Mouse (Mus musculus) stomach, postnatal 0 days (tissue): Measurements from ENCODE around the gene Defb26.

Source experiments
- CTCF ChIP-seq: IDR thresholded peaks from 2 replicates; pipeline ENCODE4 v1.5.1; 2016; ENCODE audit warnings: antibody characterized with exemption, low read depth, mild to moderate bottlenecking, moderate library complexity
- EP300 ChIP-seq: optimal IDR thresholded peaks from 2 replicates; pipeline ENCODE3; 2016; ENCODE audit warnings: antibody characterized with exemption

DNA sequence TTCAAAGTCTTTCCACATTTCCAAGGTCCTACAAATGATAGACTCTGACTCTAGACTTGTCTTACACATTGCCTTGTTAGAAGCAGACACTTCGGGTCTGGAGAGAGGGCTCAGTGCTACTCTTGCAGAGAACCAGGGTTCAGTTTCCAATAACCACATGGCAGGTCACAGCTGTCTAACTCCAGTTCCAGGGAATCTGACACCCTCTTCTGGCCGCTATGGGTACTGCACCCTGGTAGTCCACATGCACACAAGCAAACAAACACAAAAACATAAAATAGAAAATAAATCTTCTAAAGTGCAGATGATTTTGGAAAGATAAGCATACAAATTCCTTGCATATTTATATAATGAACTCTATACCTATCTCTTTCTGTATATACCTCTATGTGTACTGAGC lies 24.5 kb downstream of the Defb26 start:
- TF ChIP-seq EP300 (no peak), CTCF (peak; percentile 46)
